ENCODE assay signal across 11 mouse cellular contexts in the genomic region with DNA sequence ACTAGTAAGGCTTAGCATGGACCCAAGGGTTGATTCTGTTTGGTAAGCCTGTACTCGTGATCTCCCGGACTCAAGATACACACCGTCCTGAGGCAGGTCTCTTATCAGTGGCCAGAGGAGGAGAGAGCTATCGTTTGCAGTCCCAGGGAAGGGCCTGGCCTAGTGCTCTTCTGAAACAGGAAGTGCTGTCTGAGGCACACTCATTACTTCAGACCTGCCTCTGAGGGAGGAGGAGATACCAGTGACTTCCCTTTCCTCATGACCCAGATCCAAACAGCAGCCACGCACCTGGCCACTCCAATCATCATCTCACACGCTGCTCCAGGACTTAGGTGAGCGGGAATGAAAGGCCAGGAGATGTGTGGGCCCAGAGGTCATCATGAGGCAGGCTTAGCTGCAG.
DNase-seq lines count a peak whose midpoint lies in the region; ATAC-seq and TF ChIP-seq lines count a peak whose summit lies in the region.
"Had no signal": no experiment of that assay in that cellular context is flagged by ENCODE, and none has a peak within 500 bp of the region (broad histone marks: within the 10 kb centered on the region; RNA-seq: fewer than 3 reads in every experiment).

No protein-coding gene starts in this region.

- peak; percentile 84 for ATAC-seq in neutrophil, adult 5-6 weeks (ENCODE audit: extremely low read depth, insufficient number of reproducible peaks, low FRiP score, poor library complexity, severe bottlenecking)
- ATAC-seq: forebrain, postnatal 0 days had no signal

- no peaks in the 10 kb centered on the region for H3K9me3 ChIP-seq in midbrain, embryonic 10.5 days (replicated peaks)
- H3K9me3 ChIP-seq: neural tube, embryonic 12.5 days had no signal

- H3K27me3 ChIP-seq in thymus, adult 2 months (ENCODE audit: control insufficient read depth, insufficient read depth, low read length) = no peaks in the 10 kb centered on the region
- H3K27me3 ChIP-seq in midbrain, embryonic 10.5 days (ENCODE audit: low read depth, poor library complexity, severe bottlenecking) = no peaks in the 10 kb centered on the region
- H3K27me3 ChIP-seq: neural tube, embryonic 12.5 days had no signal

- H3K4me1 ChIP-seq in thymus, adult 2 months (replicated peaks; ENCODE audit: control insufficient read depth, insufficient read depth, low read length) = peaks cover 7% of the 10 kb centered on the region
- H3K4me1 ChIP-seq in midbrain, embryonic 10.5 days = no peaks in the 10 kb centered on the region
- H3K4me1 ChIP-seq: neural tube, embryonic 12.5 days had no signal

- WGBS in thymus, adult 2 months = 55% methylated on average over 7 of the region's 7 CpGs
- WGBS in large intestine, adult 2 months = 26% methylated on average over 7 of the region's 7 CpGs
- WGBS in midbrain, embryonic 10.5 days = 80% methylated on average over 7 of the region's 7 CpGs

- H3K27ac ChIP-seq in thymus, adult 2 months (ENCODE audit: control insufficient read depth, insufficient read depth, low read length) = no peak overlapping the region
- H3K27ac ChIP-seq in midbrain, embryonic 10.5 days (replicated peaks) = no peak overlapping the region
- H3K27ac ChIP-seq: neural tube, embryonic 12.5 days had no signal

- TF ChIP-seq CTCF in thymus, adult 2 months (IDR thresholded peaks at IDR 0.05; ENCODE audit: borderline replicate concordance, control insufficient read depth, extremely low read depth, insufficient read depth, low read length, poor library complexity) = no peak

- H3K36me3 ChIP-seq in thymus, adult 2 months (ENCODE audit: control insufficient read depth, insufficient read depth, low read length) = no peaks in the 10 kb centered on the region
- H3K36me3 ChIP-seq in midbrain, embryonic 10.5 days = no peaks in the 10 kb centered on the region
- H3K36me3 ChIP-seq: neural tube, embryonic 12.5 days had no signal

- TF ChIP-seq POLR2A in thymus, adult 2 months (IDR thresholded peaks at IDR 0.05; ENCODE audit: control insufficient read depth, extremely low read depth, insufficient read depth, low read length, poor library complexity) = no peak

- H3K4me3 ChIP-seq in thymus, adult 2 months (ENCODE audit: control insufficient read depth, insufficient read depth, low read length) = no peak overlapping the region
- no peak overlapping the region for H3K4me3 ChIP-seq in midbrain, embryonic 10.5 days
- H3K4me3 ChIP-seq: neural tube, embryonic 12.5 days had no signal

- DNase-seq in thymus, adult 2 months = peak; percentile 10
- DNase-seq in thymus, adult 18-20 months = no peak
- DNase-seq in large intestine, adult 2 months (ENCODE audit: low read depth, low spot score) = peak; percentile 38
- no peak for DNase-seq in layer of hippocampus, postnatal 36 days
- no peak for DNase-seq in kidney, postnatal 10 days
- DNase-seq in midbrain, embryonic 10.5 days (ENCODE audit: low spot score) = no peak
- no peak for DNase-seq in embryo, embryonic 10 days (ENCODE audit: low spot score)
- DNase-seq: forebrain, postnatal 0 days; right cerebral cortex, postnatal 4 days had no signal

Comparison
In these comparisons a context has a peak if more than half of its experiments do, and no peak if none do; other contexts are left out.
1. DNase-seq: peak in thymus, adult 2 months (single experiment) and large intestine, adult 2 months (single experiment); none in thymus, adult 18-20 months (0 of 2), layer of hippocampus, postnatal 36 days (0 of 2), kidney, postnatal 10 days (single experiment), midbrain, embryonic 10.5 days (single experiment) and embryo, embryonic 10 days (single experiment).